Mouse (Mus musculus) liver, embryonic 12.5 days (tissue): ENCODE measurements around the gene Megf6. TPM values are rescaled to one million over a fixed set of nuclear protein-coding genes. Genes with fewer than 3 reads are reported as not detected.

Source experiments
- ATAC-seq: fragments of 200-750 bp; cut with Nextera tagmentation; 2 replicates; pipeline ENCODE4 v1.8.0; 2017; ENCODE audit warnings: moderate number of reproducible peaks, mild to moderate bottlenecking, moderate library complexity
- H3K27ac ChIP-seq: fragments of 300-500 bp; sonication (generic); 2 replicates; pipeline ENCODE4 v1.5.1; 2016; ENCODE audit warnings: mild to moderate bottlenecking
- H3K27me3 ChIP-seq: fragments of 300-500 bp; sonication (generic); replicated peaks from 2 replicates; pipeline ENCODE4 v1.6.1; 2016; ENCODE audit warnings: mild to moderate bottlenecking, moderate library complexity
- H3K36me3 ChIP-seq: fragments of 300-500 bp; sonication (generic); 2 replicates; pipeline ENCODE4 v1.6.1; 2016; ENCODE audit warnings: mild to moderate bottlenecking, moderate library complexity
- H3K4me1 ChIP-seq: fragments of 300-500 bp; sonication (generic); 2 replicates; pipeline ENCODE4 v1.6.1; 2016
- H3K4me2 ChIP-seq: fragments of 300-500 bp; sonication (generic); 2 replicates; pipeline ENCODE4 v1.6.1; 2016; ENCODE audit warnings: mild to moderate bottlenecking, moderate library complexity
- H3K4me3 ChIP-seq: fragments of 300-500 bp; sonication (generic); 2 replicates; pipeline ENCODE4 v1.5.1; 2016; ENCODE audit warnings: mild to moderate bottlenecking, moderate library complexity
- H3K9ac ChIP-seq: fragments of 300-500 bp; sonication (generic); 2 replicates; pipeline ENCODE4 v1.6.1; 2016; ENCODE audit warnings: mild to moderate bottlenecking, moderate library complexity
- H3K9me3 ChIP-seq: fragments of 300-500 bp; sonication (generic); replicated peaks from 2 replicates; pipeline ENCODE4 v1.6.1; 2016; ENCODE audit warnings: mild to moderate bottlenecking, moderate library complexity
- WGBS: fragments of 180-500 bp; shearing (Covaris S2); methylation state at CpG from one replicate; pipeline ENCODE4 v1.1.7; 2016; ENCODE audit not compliant: insufficient replicate concordance; 5-methylcytosine and 5-hydroxymethylcytosine counted together
- polyA plus RNA-seq: library from polyadenylated mRNA; unstranded; fragments of >200 nt; fragmentation: Nextera tagmentation; extraction: Ambion mirVana; gene quantifications from 2 replicates; pipeline ENCODE4 v1.2.1, GENCODE M21; 2016

Gene Megf6
- polyA plus RNA-seq, 1 experiment from 2014 or later = 3.8 TPM

DNA sequence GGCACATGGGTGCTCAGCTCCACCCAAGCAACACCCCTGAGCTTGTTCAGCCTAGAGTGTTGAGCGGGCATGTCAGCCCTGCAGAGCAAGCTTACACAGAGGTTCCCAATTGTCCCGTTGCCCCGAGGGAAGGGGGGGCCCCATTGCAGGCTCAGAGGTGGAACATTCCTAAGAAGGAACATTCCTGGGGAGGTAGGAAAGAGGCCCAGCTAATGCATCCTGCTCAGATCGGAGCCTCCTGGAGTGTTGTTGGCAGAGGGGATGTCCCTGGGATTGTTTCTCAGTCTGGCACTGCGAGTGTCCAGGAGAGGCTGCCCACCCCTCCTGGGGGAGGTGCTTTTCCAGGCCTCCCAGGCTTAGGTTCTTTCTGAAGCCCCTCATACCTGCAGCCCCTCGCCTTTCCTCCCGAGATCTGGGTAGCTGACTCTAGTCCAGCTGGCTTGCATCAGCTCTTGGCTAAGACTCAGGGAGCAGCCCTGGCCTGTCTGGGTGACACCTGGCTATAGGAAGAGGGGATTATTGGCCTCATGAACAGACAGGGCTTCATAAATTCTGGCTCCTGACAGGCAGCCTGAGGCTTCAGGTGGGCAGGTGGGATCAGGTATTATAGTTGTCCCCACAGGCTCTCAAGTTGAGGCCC is 47.3 kb downstream of the Megf6 start:
- no peaks in the 10 kb centered on the region for H3K36me3 ChIP-seq
- H3K27ac ChIP-seq = no peak overlapping the region
- no peak overlapping the region for H3K9ac ChIP-seq
- WGBS = 48% methylated on average over 7 of the region's 7 CpGs
- no peak for ATAC-seq
- no peak overlapping the region for H3K4me2 ChIP-seq
- no peaks in the 10 kb centered on the region for H3K9me3 ChIP-seq
- H3K27me3 ChIP-seq = 0 out of 2 replicates have a peak, but pooled peaks cover 12% of the 10 kb centered on the region
- peaks cover 16% of the 10 kb centered on the region for H3K4me1 ChIP-seq
- H3K4me3 ChIP-seq = no peak overlapping the region

- H3K4me1 ChIP-seq = no peaks in the 10 kb centered on the region
- H3K4me2 ChIP-seq = no peak overlapping the region
- no peak overlapping the region for H3K9ac ChIP-seq
- no peak overlapping the region for H3K4me3 ChIP-seq
- H3K9me3 ChIP-seq = no peaks in the 10 kb centered on the region
- 58% methylated on average over 6 of the region's 6 CpGs for WGBS
- no peak for ATAC-seq
- no peak overlapping the region for H3K27ac ChIP-seq
- 0 out of 2 replicates have a peak, but pooled peaks cover 15% of the 10 kb centered on the region for H3K27me3 ChIP-seq
- H3K36me3 ChIP-seq = no peaks in the 10 kb centered on the region
Observed at GRCm38 (mm10) chr4:154222773-154223172, 52.2 kb downstream of the Megf6 start.

DNA sequence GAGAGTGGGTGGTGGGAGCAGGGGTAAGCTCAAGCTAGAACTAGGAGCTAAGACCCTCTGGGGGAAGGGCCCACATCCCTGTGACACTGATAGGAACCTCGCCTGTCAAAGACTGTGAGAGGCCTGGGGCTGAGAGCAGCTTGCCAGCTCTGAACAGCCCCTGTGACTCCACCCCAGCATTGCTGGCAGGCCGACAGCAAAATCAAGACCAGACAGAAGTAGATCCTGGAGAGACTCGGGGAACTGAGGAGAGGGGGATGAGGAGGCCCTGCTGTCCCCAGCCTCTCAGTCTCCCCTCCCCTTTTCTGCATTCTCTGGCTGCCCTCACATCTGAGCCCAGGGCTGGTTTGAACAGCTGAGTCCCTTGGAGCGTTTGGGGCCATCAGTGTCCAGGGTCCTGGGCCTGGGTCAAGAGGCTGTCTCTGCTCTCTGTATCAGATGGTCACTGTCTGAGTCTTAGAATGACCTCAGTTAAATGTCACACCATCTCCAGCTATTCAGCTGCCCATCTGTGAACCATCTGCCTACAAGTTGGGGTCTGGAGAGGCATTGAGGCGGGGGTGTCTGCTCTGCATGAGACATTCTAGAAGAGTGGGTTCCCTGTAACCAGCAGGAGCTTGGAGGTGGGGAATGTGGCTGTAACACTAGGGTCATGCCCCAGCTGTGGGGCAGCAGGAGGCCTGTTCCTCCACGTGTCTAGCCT is 53.9 kb downstream of the Megf6 start:
- H3K27me3 ChIP-seq = peaks cover 15% of the 10 kb centered on the region; the same call in 1 of the 2 replicates
- no peak overlapping the region for H3K4me3 ChIP-seq
- H3K9ac ChIP-seq = no peak overlapping the region
- H3K9me3 ChIP-seq = no peaks in the 10 kb centered on the region
- WGBS = 30% methylated on average over 6 of the region's 6 CpGs
- ATAC-seq = no peak
- H3K27ac ChIP-seq = no peak overlapping the region
- H3K36me3 ChIP-seq = no peaks in the 10 kb centered on the region
- H3K4me1 ChIP-seq = no peaks in the 10 kb centered on the region
- no peak overlapping the region for H3K4me2 ChIP-seq

DNA sequence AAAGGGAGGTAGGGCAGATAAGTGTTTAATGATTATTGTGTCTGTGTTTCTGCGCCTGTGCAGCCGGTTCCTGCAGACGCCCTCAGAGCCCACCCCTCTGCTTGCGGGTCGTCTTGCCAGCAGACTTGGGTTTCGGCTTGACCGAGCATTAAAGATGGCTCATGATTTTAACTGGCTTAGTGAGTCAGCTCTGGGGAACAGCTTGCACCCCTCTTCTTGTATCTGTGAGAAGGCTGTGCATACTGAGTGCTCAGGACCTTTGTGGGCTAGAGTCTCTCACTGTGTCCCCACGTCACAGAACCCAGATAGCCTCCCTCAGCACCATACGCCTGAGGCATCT is 54.4 kb downstream of the Megf6 start:
- no peaks in the 10 kb centered on the region for H3K9me3 ChIP-seq
- 61% methylated on average over 9 of the region's 9 CpGs for WGBS
- no peak overlapping the region for H3K4me2 ChIP-seq
- H3K27me3 ChIP-seq = peaks cover 15% of the 10 kb centered on the region; the same call in 1 of the 2 replicates
- no peaks in the 10 kb centered on the region for H3K36me3 ChIP-seq
- H3K9ac ChIP-seq = no peak overlapping the region
- H3K27ac ChIP-seq = no peak overlapping the region
- ATAC-seq = no peak
- H3K4me1 ChIP-seq = no peaks in the 10 kb centered on the region
- H3K4me3 ChIP-seq = no peak overlapping the region

DNA sequence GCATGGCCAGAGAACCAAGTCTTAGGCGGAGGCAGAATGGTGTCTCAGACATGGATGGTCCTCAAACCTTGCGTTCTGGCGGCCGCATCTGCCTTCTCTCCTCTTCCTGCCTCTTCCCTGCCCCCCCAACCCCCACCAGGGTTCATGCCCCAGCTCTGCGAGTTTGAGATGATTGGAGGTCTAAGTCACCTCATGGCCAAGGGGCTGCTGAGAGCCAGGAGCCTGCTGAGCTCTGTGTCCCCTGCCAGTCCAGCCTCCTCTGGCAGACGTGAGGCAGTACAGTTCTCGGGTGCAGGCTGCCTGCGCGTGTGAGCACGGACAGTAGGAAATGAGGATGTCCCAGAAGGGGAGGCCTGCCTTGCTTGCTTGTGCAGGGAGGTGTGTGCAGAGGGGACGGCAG is 56.1 kb downstream of the Megf6 start:
- Histone ChIP-seq H3K4me3 (no peak overlapping the region), H3K27ac (no peak overlapping the region), H3K4me2 (no peak overlapping the region), H3K9ac (no peak overlapping the region), H3K27me3 (peaks cover 15% of the 10 kb centered on the region; the same call in 1 of the 2 replicates), H3K9me3 (no peaks in the 10 kb centered on the region), H3K36me3 (no peaks in the 10 kb centered on the region), H3K4me1 (no peaks in the 10 kb centered on the region)
- ATAC-seq = no peak
- 65% methylated on average over 11 of the region's 11 CpGs for WGBS

- no peak for ATAC-seq
- Histone ChIP-seq H3K27me3 (peaks cover 7% of the 10 kb centered on the region; the same call in 1 of the 2 replicates), H3K36me3 (no peaks in the 10 kb centered on the region), H3K9ac (no peak overlapping the region), H3K4me1 (no peaks in the 10 kb centered on the region), H3K4me2 (no peak overlapping the region), H3K27ac (no peak overlapping the region), H3K4me3 (no peak overlapping the region), H3K9me3 (no peaks in the 10 kb centered on the region)
- WGBS = 60% methylated on average over 11 of the region's 11 CpGs
Observed at GRCm38 (mm10) chr4:154228336-154228735, 57.8 kb downstream of the Megf6 start.

- no peak overlapping the region for H3K9ac ChIP-seq
- WGBS = 78% methylated on average over 9 of the region's 9 CpGs
- H3K9me3 ChIP-seq = no peaks in the 10 kb centered on the region
- H3K27ac ChIP-seq = no peak overlapping the region
- no peaks in the 10 kb centered on the region for H3K36me3 ChIP-seq
- H3K27me3 ChIP-seq = peaks cover 6% of the 10 kb centered on the region; the same call in 1 of the 2 replicates
- H3K4me1 ChIP-seq = no peaks in the 10 kb centered on the region
- no peak overlapping the region for H3K4me2 ChIP-seq
- no peak for ATAC-seq
- H3K4me3 ChIP-seq = no peak overlapping the region
Observed at GRCm38 (mm10) chr4:154229569-154229968, 59.0 kb downstream of the Megf6 start.

GRCm38 (mm10) chr4:154231380-154231779 is 60.9 kb downstream of the Megf6 start:
- H3K27ac ChIP-seq = no peak overlapping the region
- H3K9me3 ChIP-seq = no peaks in the 10 kb centered on the region
- peaks cover 13% of the 10 kb centered on the region for H3K27me3 ChIP-seq
- H3K4me1 ChIP-seq = no peaks in the 10 kb centered on the region
- ATAC-seq = no peak
- WGBS = 65% methylated on average over 7 of the region's 7 CpGs
- H3K36me3 ChIP-seq = no peaks in the 10 kb centered on the region
- no peak overlapping the region for H3K4me2 ChIP-seq
- no peak overlapping the region for H3K4me3 ChIP-seq
- H3K9ac ChIP-seq = no peak overlapping the region

DNA sequence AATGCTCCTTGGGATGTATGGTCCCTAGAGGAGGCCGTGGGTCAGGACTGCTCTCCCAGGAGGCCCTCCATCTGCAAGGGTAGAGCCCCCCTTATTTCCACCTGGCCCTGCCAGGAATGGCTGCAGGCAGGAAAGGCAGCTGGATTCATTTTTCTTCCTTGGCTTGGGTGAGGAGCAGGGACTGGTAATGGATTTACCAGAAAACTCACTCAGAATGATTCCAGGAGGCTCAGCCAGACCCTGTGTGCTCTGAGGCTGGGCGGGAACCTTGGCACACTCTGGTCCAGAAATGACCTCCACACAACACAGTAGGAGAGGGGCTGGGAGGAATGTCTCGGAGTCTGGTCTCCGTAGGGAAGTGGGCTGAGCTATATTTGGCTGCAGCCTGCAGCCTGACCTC is 61.8 kb downstream of the Megf6 start:
- H3K4me1 ChIP-seq = 0 out of 2 replicates have a peak, but pooled peaks cover 1% of the 10 kb centered on the region
- H3K9me3 ChIP-seq = no peaks in the 10 kb centered on the region
- H3K36me3 ChIP-seq = no peaks in the 10 kb centered on the region
- no peak overlapping the region for H3K4me2 ChIP-seq
- 50% methylated on average over 4 of the region's 4 CpGs for WGBS
- H3K27me3 ChIP-seq = peaks cover 22% of the 10 kb centered on the region
- H3K9ac ChIP-seq = no peak overlapping the region
- H3K4me3 ChIP-seq = no peak overlapping the region
- no peak for ATAC-seq
- H3K27ac ChIP-seq = no peak overlapping the region

- Histone ChIP-seq H3K27me3 (peaks cover 46% of the 10 kb centered on the region), H3K4me1 (0 out of 2 replicates have a peak, but pooled peaks cover 6% of the 10 kb centered on the region), H3K27ac (no peak overlapping the region), H3K4me3 (no peak overlapping the region), H3K36me3 (no peaks in the 10 kb centered on the region), H3K9ac (no peak overlapping the region), H3K4me2 (no peak overlapping the region), H3K9me3 (no peaks in the 10 kb centered on the region)
- 60% methylated on average over 3 of the region's 3 CpGs for WGBS
- no peak for ATAC-seq
Observed at GRCm38 (mm10) chr4:154236001-154236400, 65.5 kb downstream of the Megf6 start.

DNA sequence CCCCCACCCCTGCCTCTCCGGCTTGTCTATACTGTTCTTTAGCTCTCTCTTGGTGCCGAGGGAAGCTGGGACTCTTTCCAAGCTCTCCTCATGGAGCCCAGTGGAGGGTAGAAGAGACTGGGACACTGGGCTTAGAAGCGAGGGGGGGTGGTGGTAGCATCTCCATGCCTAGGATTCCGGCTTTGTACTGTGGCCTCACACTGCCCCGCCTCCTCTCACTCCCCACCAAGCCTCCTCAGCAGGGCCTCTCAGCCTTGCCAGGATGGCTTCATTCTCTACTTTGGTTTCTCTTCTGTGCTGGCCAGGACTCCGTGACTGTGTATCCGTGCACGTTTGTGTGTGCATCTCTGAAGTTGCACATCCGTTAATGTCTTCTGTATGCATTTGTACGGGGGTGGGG is 66.4 kb downstream of the Megf6 start:
- Histone ChIP-seq H3K4me1 (0 out of 2 replicates have a peak, but pooled peaks cover 6% of the 10 kb centered on the region), H3K27me3 (peaks cover 51% of the 10 kb centered on the region), H3K4me3 (no peak overlapping the region), H3K9ac (no peak overlapping the region), H3K9me3 (no peaks in the 10 kb centered on the region), H3K27ac (no peak overlapping the region), H3K36me3 (no peaks in the 10 kb centered on the region), H3K4me2 (no peak overlapping the region)
- 21% methylated on average over 10 of the region's 10 CpGs for WGBS
- no peak for ATAC-seq

DNA sequence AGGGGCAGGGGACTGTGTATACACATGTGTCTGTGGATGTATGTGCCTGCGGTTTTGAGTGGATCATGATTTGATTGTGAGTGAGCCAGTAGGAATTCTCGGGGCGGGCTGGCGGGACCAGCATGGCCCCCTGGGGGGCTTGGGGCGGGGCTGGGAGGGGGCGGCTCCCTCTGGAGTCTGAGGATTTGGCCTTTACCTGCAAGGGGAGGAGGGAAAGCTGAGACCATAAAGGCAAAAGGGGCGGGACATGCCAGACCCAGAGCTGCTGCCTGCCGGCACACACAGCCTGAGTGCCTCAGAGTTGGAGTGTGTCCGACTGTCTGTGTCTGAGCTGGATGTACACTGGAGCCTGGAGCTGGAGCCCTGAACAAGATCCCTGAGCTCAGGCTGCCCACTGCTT is 66.8 kb downstream of the Megf6 start:
- Histone ChIP-seq H3K27me3 (peaks cover 51% of the 10 kb centered on the region), H3K9ac (no peak overlapping the region), H3K27ac (no peak overlapping the region), H3K4me1 (0 out of 2 replicates have a peak, but pooled peaks cover 6% of the 10 kb centered on the region), H3K9me3 (no peaks in the 10 kb centered on the region), H3K4me2 (peak overlapping the region; percentile 28), H3K36me3 (no peaks in the 10 kb centered on the region), H3K4me3 (no peak overlapping the region)
- no peak for ATAC-seq
- 10% methylated on average over 9 of the region's 9 CpGs for WGBS
